Mouse (Mus musculus) adrenal gland, postnatal 4 days (tissue): ENCODE data around the gene Ccr9. TPM values are rescaled to one million over a fixed set of nuclear protein-coding genes. Genes with fewer than 3 reads are reported as not detected.

ENCODE experiments used
- DNase-seq, 2 experiments: peaks; one replicate each; pipeline ENCODE4 v3.0.0; 2021 to 2022; ENCODE audit warnings: low spot score in 2 of 2, mixed read lengths in 2 of 2
- total RNA-seq, 2 experiments: library from RNA; stranded (reverse); gene quantifications; 2 replicates each; pipeline ENCODE4 v1.2.3; 2021

Gene Ccr9
- total RNA-seq, 2 experiments from 2014 or later, result 0.17 TPM; not detected in 1

GRCm38 (mm10) chr9:123801527-123801926 is 123.3 kb downstream of the Ccr9 start:
- no peak for DNase-seq

- no peak for DNase-seq
Measured at GRCm38 (mm10) chr9:123802421-123802820, 124.2 kb downstream of the Ccr9 start.

- no peak for DNase-seq
Measured at GRCm38 (mm10) chr9:123802896-123803295, 124.7 kb downstream of the Ccr9 start.

GRCm38 (mm10) chr9:123805241-123805640 is 127.0 kb downstream of the Ccr9 start:
- no peak for DNase-seq

GRCm38 (mm10) chr9:123806267-123806666 is 128.0 kb downstream of the Ccr9 start, which contains the start of gene Cxcr6:
Cxcr6 (plus strand) TSS chr9:123806475.
- DNase-seq, result no peak

GRCm38 (mm10) chr9:123808583-123808982 is 130.3 kb downstream of the Ccr9 start:
- no peak for DNase-seq

GRCm38 (mm10) chr9:123811831-123812230 is 133.6 kb downstream of the Ccr9 start:
- DNase-seq, result no peak

- no peak for DNase-seq
Measured at GRCm38 (mm10) chr9:123814326-123814725, 136.1 kb downstream of the Ccr9 start.

- DNase-seq, result no peak
Measured at GRCm38 (mm10) chr9:123814821-123815220, 136.6 kb downstream of the Ccr9 start.

- no peak for DNase-seq
Measured at GRCm38 (mm10) chr9:123815444-123815843, 137.2 kb downstream of the Ccr9 start.

GRCm38 (mm10) chr9:123815996-123816395 is 137.8 kb downstream of the Ccr9 start:
- no peak for DNase-seq

GRCm38 (mm10) chr9:123818601-123819000 is 140.4 kb downstream of the Ccr9 start:
- no peak for DNase-seq

GRCm38 (mm10) chr9:123826631-123827030 is 148.4 kb downstream of the Ccr9 start:
- DNase-seq, result no peak

- DNase-seq, result no peak
Measured at GRCm38 (mm10) chr9:123828916-123829315, 150.7 kb downstream of the Ccr9 start.

Other genes with a start within 250 kb of the Ccr9 start
- 10 to 100 TPM; 41.7 to 47.3 TPM for gene Limd1, start 199.7 kb upstream of the Ccr9 start, total RNA-seq
- 10 to 100 TPM; 47.0 to 59.8 TPM for gene Sacm1l, start 148.7 kb upstream of the Ccr9 start, total RNA-seq
- gene Slc6a20b, start 45.9 kb upstream of the Ccr9 start, total RNA-seq, result 1 to 10 TPM in 1 of 2 experiments, under 1 TPM in 1; 0.14 to 3.0 TPM
- gene Slc6a20a, start 446 bp downstream of the Ccr9 start, total RNA-seq, result 1 to 10 TPM in 1 of 2 experiments, under 1 TPM in 1; 0.28 to 1.1 TPM
- gene Lztfl1, start 39.3 kb downstream of the Ccr9 start, total RNA-seq, result 10 to 100 TPM; 48.1 to 52.3 TPM
- gene Cxcr6, start 128.0 kb downstream of the Ccr9 start, total RNA-seq, result not detected
- gene Fyco1, start 173.5 kb downstream of the Ccr9 start, total RNA-seq, result 10 to 100 TPM; 61.5 to 63.9 TPM
- gene Xcr1, start 183.6 kb downstream of the Ccr9 start, total RNA-seq, result under 1 TPM in 1 of 2 experiments, not detected in 1; 0.11 TPM